Mouse (Mus musculus) G1E (cell line): ENCODE measurements around the gene Lix1. TPM values are rescaled to one million over a fixed set of nuclear protein-coding genes. Genes with fewer than 3 reads are reported as not detected.

Source experiments
- ATAC-seq: 2 replicates; pipeline ENCODE4 v1.8.0; 2016; ENCODE audit warnings: mild to moderate bottlenecking; ENCODE audit not compliant: insufficient number of reproducible peaks, poor library complexity, low FRiP score, severe bottlenecking; ENCODE audit errors: extremely low read depth
- DNase-seq: peaks from one replicate; pipeline ENCODE4 v3.0.0; 2012; ENCODE audit warnings: low spot score
- H3K27me3 ChIP-seq: 2 replicates; pipeline ENCODE4 v1.6.1; 2012; ENCODE audit warnings: mild to moderate bottlenecking, low read length, inconsistent platforms; ENCODE audit not compliant: insufficient read depth
- H3K36me3 ChIP-seq: replicated peaks from 2 replicates; pipeline ENCODE3; 2012; ENCODE audit warnings: mild to moderate bottlenecking, inconsistent platforms
- H3K4me1 ChIP-seq: 2 replicates; pipeline ENCODE4 v1.6.1; 2012; ENCODE audit warnings: low read depth, low read length, inconsistent platforms, mixed read lengths; ENCODE audit not compliant: insufficient read depth
- H3K4me3 ChIP-seq: 2 replicates; pipeline ENCODE4 v1.5.1; 2012; ENCODE audit warnings: low read depth, mild to moderate bottlenecking, inconsistent platforms, low read length, moderate library complexity, mixed read lengths
- H3K9me3 ChIP-seq: replicated peaks from 2 replicates; pipeline ENCODE4 v1.6.1; 2012; ENCODE audit warnings: inconsistent platforms
- CTCF ChIP-seq: IDR thresholded peaks from 2 replicates; pipeline ENCODE4 v1.5.1; 2012; ENCODE audit warnings: low read depth, low read length, inconsistent platforms, mixed read lengths
- GATA1 ChIP-seq: IDR thresholded peaks from 2 replicates; pipeline ENCODE4 v1.6.1; 2012; ENCODE audit warnings: borderline replicate concordance, low read length, inconsistent platforms, mixed read lengths
- GATA2 ChIP-seq: IDR thresholded peaks from 2 replicates; pipeline ENCODE4 v1.6.1; 2012; ENCODE audit warnings: low read depth, low read length, inconsistent platforms, borderline replicate concordance
- POLR2AphosphoS5 ChIP-seq: IDR thresholded peaks from 2 replicates; pipeline ENCODE4 v1.6.1; 2012; ENCODE audit warnings: low read depth, low read length, inconsistent platforms; ENCODE audit not compliant: insufficient replicate concordance
- TAL1 ChIP-seq: conservative IDR thresholded peaks from 2 replicates; pipeline ENCODE4 v1.6.1; 2012; ENCODE audit warnings: low read depth, low read length, inconsistent platforms, mixed read lengths
- polyA plus RNA-seq: library from polyadenylated mRNA; stranded (reverse); fragments of >175 nt; gene quantifications from 2 replicates; pipeline ENCODE4 v1.2.3, GENCODE M21; 2012
- total RNA-seq, 2 experiments: library from RNA; stranded (forward) in 1 of 2; stranded (reverse) in 1 of 2; fragments of 200-1000 nt in 1 of 2; fragments of >200 nt in 1 of 2; fragmentation: Nextera tagmentation in 1 of 2; gene quantifications; 2 replicates each; pipeline ENCODE4 v1.2.3; 2014 to 2017

Gene Lix1
- total and polyA plus RNA-seq, 3 experiments: 0.16 TPM; not detected in 2

DNA sequence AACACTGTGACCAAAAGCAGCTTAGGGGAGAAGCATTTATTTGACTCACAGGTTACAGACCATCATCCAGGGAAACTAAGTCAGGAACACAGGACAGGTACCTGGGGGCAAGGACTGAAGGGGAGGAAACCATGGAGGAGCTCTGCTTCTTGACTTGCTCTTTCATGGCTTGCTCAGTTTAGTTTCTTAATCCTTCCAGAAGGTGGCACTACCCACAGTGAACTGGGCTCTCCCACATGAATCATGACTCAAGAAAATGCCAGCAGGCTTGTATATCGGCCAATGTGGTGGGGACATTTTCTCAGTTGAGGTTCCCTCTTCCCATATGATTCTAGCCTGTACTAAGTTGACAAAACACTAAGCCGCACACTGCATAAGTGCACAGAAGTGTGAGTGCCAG is 16.4 kb upstream of the Lix1 start:
- DNase-seq: no peak

DNA sequence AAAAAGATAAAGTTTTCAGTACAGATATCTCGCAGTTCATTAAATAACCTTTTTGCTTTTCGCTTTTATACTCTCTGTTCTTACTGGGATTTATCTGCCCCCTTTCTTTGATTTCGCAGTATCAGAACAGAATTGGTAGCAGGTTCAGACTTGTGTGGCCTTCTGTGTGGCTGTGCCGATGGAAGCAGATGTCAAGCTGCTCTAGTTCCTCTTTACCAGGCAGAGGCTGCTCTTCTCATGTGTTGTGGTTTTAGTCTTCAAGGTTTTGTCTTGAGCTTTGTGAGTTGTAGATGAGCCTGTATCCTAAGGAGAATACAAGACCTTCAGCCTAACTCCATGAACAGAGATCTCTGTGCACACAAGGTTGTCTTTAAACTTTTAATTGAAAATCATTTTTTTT is 10.6 kb upstream of the Lix1 start:
- ATAC-seq: peak; percentile 92
- peaks cover 65% of the 10 kb centered on the region for H3K36me3 ChIP-seq

More for the DNA sequence above, 16.4 kb upstream of the Lix1 start:
- TF ChIP-seq CTCF (no peak), GATA2 (no peak), TAL1 (no peak), POLR2AphosphoS5 (no peak), GATA1 (no peak)
- peaks cover 28% of the 10 kb centered on the region for H3K4me1 ChIP-seq
- H3K9me3 ChIP-seq: no peaks in the 10 kb centered on the region
- peaks cover 76% of the 10 kb centered on the region for H3K36me3 ChIP-seq
- H3K4me3 ChIP-seq: no peak overlapping the region
- ATAC-seq: no peak
- no peaks in the 10 kb centered on the region for H3K27me3 ChIP-seq

DNA sequence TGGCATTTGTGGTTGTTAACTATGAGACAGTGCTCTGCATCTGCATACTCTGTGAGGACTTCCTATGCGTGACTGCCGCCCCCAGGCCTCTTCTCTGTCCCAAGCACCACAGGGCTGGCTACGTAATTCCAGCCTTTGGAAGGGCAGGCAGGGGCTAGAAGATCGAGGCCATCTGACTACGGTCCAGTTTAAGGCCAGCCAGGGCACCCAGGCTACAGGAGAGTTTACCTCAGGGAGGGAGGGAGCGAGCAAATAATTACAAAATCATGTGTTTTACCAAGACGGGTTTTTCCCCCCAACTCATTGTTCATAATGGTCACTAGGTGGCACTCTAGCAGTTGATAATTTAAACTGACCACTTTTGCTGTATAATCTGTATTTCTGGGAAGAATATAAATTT is 9.6 kb upstream of the Lix1 start:
- no peak for ATAC-seq

More for the DNA sequence above, 10.6 kb upstream of the Lix1 start:
- Histone ChIP-seq H3K4me3 (no peak overlapping the region), H3K9me3 (no peaks in the 10 kb centered on the region), H3K4me1 (peaks cover 22% of the 10 kb centered on the region), H3K27me3 (no peaks in the 10 kb centered on the region)
- peak; percentile 32 for DNase-seq
- TF ChIP-seq TAL1 (peak; percentile 13; the same call in 1 of the 2 replicates), CTCF (no peak)

DNA sequence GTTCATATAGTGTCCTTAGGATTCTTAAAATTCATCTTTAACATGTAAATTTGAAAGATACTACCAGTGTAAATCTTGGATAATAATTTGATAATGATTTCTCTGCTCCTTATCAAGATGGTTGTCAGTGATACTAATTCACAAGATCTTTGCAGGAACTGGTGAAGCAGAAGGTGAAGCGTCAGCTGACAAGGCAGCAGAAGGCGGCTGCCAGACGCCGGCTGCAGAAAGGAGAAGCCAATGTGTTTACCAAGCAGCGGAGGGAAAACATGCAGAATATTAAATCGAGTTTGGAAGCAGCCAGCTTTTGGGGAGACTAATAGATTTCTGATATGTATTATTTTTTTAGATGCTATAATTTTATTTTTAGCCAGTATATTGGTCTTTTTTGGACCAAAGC is 9.2 kb upstream of the Lix1 start:
- H3K9me3 ChIP-seq: no peaks in the 10 kb centered on the region
- H3K36me3 ChIP-seq: peaks cover 57% of the 10 kb centered on the region
- no peaks in the 10 kb centered on the region for H3K27me3 ChIP-seq
- peaks cover 22% of the 10 kb centered on the region for H3K4me1 ChIP-seq
- no peak for TF ChIP-seq CTCF
- no peak for TF ChIP-seq GATA1
- TF ChIP-seq POLR2AphosphoS5: no peak
- no peak for TF ChIP-seq GATA2
- no peak for ATAC-seq
- DNase-seq: no peak
- H3K4me3 ChIP-seq: no peak overlapping the region

More for the DNA sequence above, 9.6 kb upstream of the Lix1 start:
- TF ChIP-seq CTCF: 0 out of 2 replicates have a peak, but pooled peaks have one; percentile 6
- no peak for TF ChIP-seq GATA1
- no peak for TF ChIP-seq TAL1
- TF ChIP-seq POLR2AphosphoS5: no peak
- TF ChIP-seq GATA2: no peak
- Histone ChIP-seq H3K27me3 (no peaks in the 10 kb centered on the region), H3K9me3 (no peaks in the 10 kb centered on the region), H3K4me3 (no peak overlapping the region), H3K4me1 (peaks cover 22% of the 10 kb centered on the region), H3K36me3 (peaks cover 58% of the 10 kb centered on the region)
- no peak for DNase-seq

DNA sequence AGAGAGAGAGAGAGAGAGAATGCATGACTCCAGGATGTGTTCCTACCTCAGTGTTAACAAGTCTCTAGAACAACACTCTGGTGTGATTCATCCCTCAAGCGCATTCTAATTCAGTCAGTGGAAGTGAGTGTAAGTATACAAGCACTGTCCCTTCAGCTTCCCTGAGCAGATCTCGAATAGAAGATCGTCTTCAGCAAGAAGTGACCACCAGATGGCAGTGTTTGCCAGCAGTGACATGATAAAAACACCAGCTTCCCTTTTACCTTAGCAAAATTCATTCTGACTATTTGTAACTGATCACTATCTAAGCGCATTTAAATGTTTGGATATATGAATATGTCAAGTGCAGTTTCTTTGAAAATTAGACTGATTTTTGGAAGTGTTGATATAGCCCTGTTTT is 8.1 kb upstream of the Lix1 start:
- Histone ChIP-seq H3K36me3 (peaks cover 47% of the 10 kb centered on the region), H3K9me3 (no peaks in the 10 kb centered on the region), H3K27me3 (no peaks in the 10 kb centered on the region), H3K4me3 (no peak overlapping the region), H3K4me1 (peaks cover 20% of the 10 kb centered on the region)
- ATAC-seq: 0 out of 2 replicates have a peak, but pooled peaks have one; percentile 16
- DNase-seq: no peak
- TF ChIP-seq GATA2 (no peak), POLR2AphosphoS5 (no peak), CTCF (peak; percentile 46)

DNA sequence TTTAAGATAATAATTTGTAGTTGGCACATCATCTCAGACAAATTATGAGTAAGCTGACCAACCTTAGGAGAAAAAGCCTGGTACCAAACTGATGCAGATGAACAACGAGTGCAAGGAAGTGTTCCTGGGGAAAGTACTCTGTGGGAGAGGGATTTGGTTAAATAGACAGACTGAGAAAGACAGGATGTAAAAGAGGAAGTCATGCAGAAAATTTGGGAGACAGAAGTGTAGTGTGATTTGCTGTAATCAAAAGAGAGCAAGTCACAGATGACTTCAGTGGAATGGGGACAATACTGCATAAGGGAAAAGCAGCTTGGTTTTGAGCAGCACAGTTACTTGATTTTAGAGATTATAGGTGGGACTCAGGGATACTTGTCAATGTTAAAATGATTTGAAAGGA is 5.6 kb upstream of the Lix1 start:
- TF ChIP-seq POLR2AphosphoS5 (no peak), GATA1 (no peak), TAL1 (no peak), CTCF (no peak), GATA2 (no peak)
- DNase-seq (no peak), ATAC-seq (no peak)
- Histone ChIP-seq H3K4me3 (no peak overlapping the region), H3K9me3 (no peaks in the 10 kb centered on the region), H3K36me3 (peaks cover 32% of the 10 kb centered on the region), H3K27me3 (no peaks in the 10 kb centered on the region), H3K4me1 (peaks cover 12% of the 10 kb centered on the region)

DNA sequence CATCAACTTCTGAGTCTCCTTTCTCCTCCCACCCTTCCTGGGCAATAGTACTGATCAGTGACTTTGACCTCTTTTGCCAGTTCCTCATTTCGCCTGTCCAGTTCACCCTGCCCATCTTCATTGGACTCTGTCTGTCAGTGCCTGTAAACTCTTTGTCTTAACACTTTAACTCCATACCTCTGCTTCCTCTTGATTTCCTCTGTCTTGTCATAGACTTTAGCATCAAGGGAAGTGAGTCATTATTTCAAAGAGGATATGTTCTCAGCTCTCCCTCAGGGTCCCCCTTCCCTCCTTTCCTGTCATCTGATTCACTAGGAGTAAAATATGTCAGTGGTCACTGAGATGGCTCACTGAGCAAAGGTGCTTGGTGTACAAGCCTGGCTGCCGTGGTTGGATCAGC is 3.8 kb upstream of the Lix1 start:
- ATAC-seq: peak; percentile 30; the same call in 1 of the 2 replicates
- Histone ChIP-seq H3K4me3 (no peak overlapping the region), H3K4me1 (peaks cover 2% of the 10 kb centered on the region; the same call in 1 of the 2 replicates), H3K36me3 (peaks cover 22% of the 10 kb centered on the region), H3K27me3 (peaks cover 7% of the 10 kb centered on the region), H3K9me3 (no peaks in the 10 kb centered on the region)
- no peak for DNase-seq
- TF ChIP-seq CTCF: no peak
- no peak for TF ChIP-seq POLR2AphosphoS5
- TF ChIP-seq GATA1: no peak
- no peak for TF ChIP-seq GATA2
- TF ChIP-seq TAL1: no peak
